Mouse (Mus musculus) midbrain, embryonic 13.5 days (tissue): Measurements from ENCODE around the gene Zfyve26. TPM values are rescaled to one million over a fixed set of nuclear protein-coding genes. Genes with fewer than 3 reads are reported as not detected.
"Not testable (repeated sequence)": the region's sequence is repeated elsewhere in the genome, so short reads cannot be mapped to it uniquely, and the experiment has no call there.

Source experiments
- ATAC-seq: fragments of 200-750 bp; cut with Nextera tagmentation; 2 replicates; pipeline ENCODE4 v1.8.0; 2017; ENCODE audit warnings: mild to moderate bottlenecking, moderate TSS enrichment, moderate library complexity
- H3K27ac ChIP-seq: fragments of 300-500 bp; sonication (generic); 2 replicates; pipeline ENCODE4 v1.5.1; 2015; ENCODE audit warnings: inconsistent platforms, mild to moderate bottlenecking, moderate library complexity
- H3K27me3 ChIP-seq: fragments of 300-500 bp; sonication (generic); 2 replicates; pipeline ENCODE4 v1.6.1; 2015; ENCODE audit warnings: mild to moderate bottlenecking, inconsistent platforms
- H3K36me3 ChIP-seq: fragments of 300-500 bp; sonication (generic); 2 replicates; pipeline ENCODE4 v1.6.1; 2015; ENCODE audit warnings: mild to moderate bottlenecking, inconsistent platforms
- H3K4me1 ChIP-seq: fragments of 300-500 bp; sonication (generic); replicated peaks from 2 replicates; pipeline ENCODE4 v1.6.1; 2015; ENCODE audit warnings: inconsistent platforms
- H3K4me2 ChIP-seq: fragments of 300-500 bp; sonication (generic); replicated peaks from 2 replicates; pipeline ENCODE4 v1.6.1; 2015; ENCODE audit warnings: moderate library complexity, mild to moderate bottlenecking, inconsistent platforms
- H3K4me3 ChIP-seq: fragments of 300-500 bp; sonication (generic); replicated peaks from 2 replicates; pipeline ENCODE4 v1.5.1; 2015; ENCODE audit warnings: mild to moderate bottlenecking, inconsistent platforms
- H3K9ac ChIP-seq: fragments of 300-500 bp; sonication (generic); replicated peaks from 2 replicates; pipeline ENCODE4 v1.6.1; 2015; ENCODE audit warnings: mild to moderate bottlenecking, inconsistent platforms
- H3K9me3 ChIP-seq: fragments of 300-500 bp; sonication (generic); 2 replicates; pipeline ENCODE4 v1.6.1; 2016; ENCODE audit warnings: mild to moderate bottlenecking, inconsistent platforms
- WGBS: fragments of 180-500 bp; shearing (Covaris S2); methylation state at CpG from one replicate; pipeline ENCODE4 v1.1.7; 2015; 5-methylcytosine and 5-hydroxymethylcytosine counted together
- polyA plus RNA-seq: library from polyadenylated mRNA; unstranded; fragments of >200 nt; fragmentation: Nextera tagmentation; extraction: Ambion mirVana; gene quantifications from 2 replicates; pipeline ENCODE4 v1.2.1, GENCODE M21; 2015

Zfyve26 gene
- polyA plus RNA-seq, 1 experiment from 2014 or later: 13.0 TPM

DNA sequence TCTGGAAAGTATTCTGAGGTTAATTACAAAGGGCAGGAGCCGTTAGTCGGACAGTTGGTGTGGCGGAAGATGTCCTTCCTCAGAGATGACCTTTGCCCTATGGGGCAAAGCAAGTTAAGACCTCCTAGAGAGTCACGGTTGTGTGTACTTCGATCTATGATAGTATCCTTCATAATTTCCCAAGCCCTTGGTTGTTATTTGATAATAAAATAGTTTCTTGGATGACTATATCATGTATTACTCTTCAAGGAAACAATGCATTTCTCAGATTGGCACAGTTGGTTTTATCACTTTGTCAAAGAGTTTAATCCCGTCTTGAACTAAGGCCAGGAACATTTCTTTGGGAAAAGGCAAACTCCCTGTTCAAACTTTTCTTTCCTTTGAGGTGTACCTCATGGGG is 103.9 kb downstream of the Zfyve26 start, which contains the start of gene Rdh11:
TSS of gene Rdh11 (minus strand) at position 101 of the 400 bp plus-strand sequence.
- 68% methylated on average over 6 of the region's 6 CpGs for WGBS
- H3K9ac ChIP-seq: peak within 1 kb of the TSS; percentile 70

DNA sequence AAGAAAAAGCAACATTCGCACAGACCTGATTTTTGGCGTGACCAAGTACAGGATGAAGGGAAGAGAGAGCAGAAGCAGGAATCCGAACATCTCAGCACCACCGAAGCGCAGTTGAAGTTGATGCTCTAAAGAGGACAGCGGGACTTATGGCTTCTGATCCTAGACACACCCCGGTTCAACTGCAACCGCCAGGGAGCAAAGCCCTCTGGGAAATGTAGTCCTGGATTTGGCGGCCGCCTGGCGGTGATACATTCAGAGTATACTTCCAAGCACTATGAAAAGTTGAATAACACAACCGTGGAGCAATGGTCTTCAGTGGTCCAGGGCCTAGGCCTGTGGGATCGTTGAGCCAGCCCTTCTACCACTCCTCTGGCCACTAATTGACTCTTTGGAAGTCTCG is 104.4 kb downstream of the Zfyve26 start:
- Histone ChIP-seq H3K36me3 (peaks cover 18% of the 10 kb centered on the region), H3K9ac (peak overlapping the region; percentile 70), H3K27ac (peak overlapping the region; percentile 63), H3K4me1 (peaks cover 18% of the 10 kb centered on the region), H3K4me2 (peak overlapping the region; percentile 87), H3K4me3 (peak overlapping the region; percentile 75), H3K27me3 (no peaks in the 10 kb centered on the region), H3K9me3 (no peaks in the 10 kb centered on the region)
- WGBS: 6% methylated on average over 14 of the region's 14 CpGs
- ATAC-seq: peak; percentile 91

More for the DNA sequence above, 103.9 kb downstream of the Zfyve26 start, which contains the start of gene Rdh11:
- Histone ChIP-seq H3K4me1 (peaks cover 18% of the 10 kb centered on the region), H3K36me3 (peaks cover 13% of the 10 kb centered on the region), H3K27ac (peak within 1 kb of the TSS; percentile 63), H3K4me3 (peak within 1 kb of the TSS; percentile 75), H3K4me2 (peak within 1 kb of the TSS; percentile 87), H3K9me3 (no peaks in the 10 kb centered on the region), H3K27me3 (no peaks in the 10 kb centered on the region)
- no peak for ATAC-seq

DNA sequence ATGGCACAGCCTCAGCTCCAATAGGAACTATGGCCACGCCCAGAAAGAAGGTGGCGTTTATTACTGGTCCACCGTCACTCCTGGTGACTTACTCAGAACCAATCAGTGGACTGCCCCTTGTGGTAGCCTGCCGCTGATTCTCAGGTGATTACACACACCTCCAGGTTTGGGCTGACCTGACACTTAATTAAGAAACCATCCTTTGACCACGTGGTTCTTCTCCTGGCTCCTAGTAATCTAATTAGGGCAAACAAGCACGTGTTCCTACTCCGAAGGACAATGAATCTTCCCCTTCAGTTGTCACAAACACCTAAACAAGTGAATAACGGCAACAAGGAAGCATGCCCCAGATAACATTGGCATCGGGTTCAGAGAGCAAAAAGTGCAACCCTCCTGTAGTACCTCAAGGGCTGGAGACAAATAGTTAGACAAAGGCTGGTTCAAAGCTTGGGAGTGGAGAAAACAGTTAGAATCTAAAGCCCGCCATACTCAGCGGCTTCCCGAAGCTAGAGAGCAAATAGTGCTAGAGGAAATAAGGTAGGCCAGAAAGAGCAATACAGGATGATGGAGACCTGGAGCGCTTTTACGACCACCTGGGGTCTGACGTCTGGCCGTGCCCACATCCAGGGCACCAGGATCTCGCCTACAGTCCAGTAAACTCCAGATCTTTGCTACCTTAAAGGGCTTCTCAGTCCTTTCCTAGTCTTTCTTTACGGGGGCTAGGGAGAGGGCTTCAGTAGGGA is 105.0 kb downstream of the Zfyve26 start:
- Histone ChIP-seq H3K36me3 (peaks cover 24% of the 10 kb centered on the region), H3K4me1 (peaks cover 18% of the 10 kb centered on the region), H3K9ac (peak overlapping the region; percentile 70), H3K27me3 (no peaks in the 10 kb centered on the region), H3K4me2 (peak overlapping the region; percentile 87), H3K9me3 (no peaks in the 10 kb centered on the region), H3K27ac (peak overlapping the region; percentile 63), H3K4me3 (peak overlapping the region; percentile 75)
- ATAC-seq: peak; percentile 95
- WGBS: under 1% methylated on average over 18 of the region's 18 CpGs

DNA sequence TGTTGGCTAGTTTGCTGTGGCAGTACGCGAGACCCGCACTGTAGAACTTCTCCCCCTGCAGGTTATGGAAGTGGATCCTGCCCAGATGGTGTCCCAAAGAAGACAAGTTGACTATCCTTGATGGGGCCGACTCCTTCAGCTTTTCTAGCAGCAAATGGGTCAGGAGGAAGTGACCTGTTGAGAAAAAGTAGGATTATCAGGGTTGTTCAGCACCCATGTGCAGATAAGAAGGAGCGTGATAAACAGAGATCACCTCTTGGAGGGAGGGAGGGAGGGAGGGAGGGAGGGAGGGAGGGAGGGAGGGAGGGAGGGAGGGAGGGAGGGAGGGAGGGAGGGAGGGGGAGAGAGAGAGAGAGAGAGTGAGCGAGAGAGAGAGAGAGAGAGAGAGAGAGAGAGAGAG is 110.9 kb downstream of the Zfyve26 start:
- H3K4me2 ChIP-seq, H3K4me3 ChIP-seq, H3K9me3 ChIP-seq, H3K27me3 ChIP-seq, ATAC-seq, H3K27ac ChIP-seq, H3K9ac ChIP-seq, H3K4me1 ChIP-seq: not testable (repeated sequence)
- 97% methylated on average over 5 of the region's 6 CpGs for WGBS
- peaks cover 77% of the 10 kb centered on the region for H3K36me3 ChIP-seq

Other genes with a start within 250 kb of the Zfyve26 start
- gene Pigh, start 206.7 kb downstream of the Zfyve26 start, polyA plus RNA-seq: 25.3 and 26.4 TPM in 2 replicates
- 22.9 and 23.3 TPM in 2 replicates for gene Arg2, start 165.5 kb downstream of the Zfyve26 start, polyA plus RNA-seq
- 174 and 183 TPM in 2 replicates for gene Vti1b, start 123.6 kb downstream of the Zfyve26 start, polyA plus RNA-seq
- 26.1 and 27.9 TPM in 2 replicates for gene Rdh11, start 104.0 kb downstream of the Zfyve26 start, polyA plus RNA-seq
- 0.67 and 1.1 TPM in 2 replicates for gene Rdh12, start 87.4 kb downstream of the Zfyve26 start, polyA plus RNA-seq
- 3.2 and 3.3 TPM in 2 replicates for gene Rad51b, start 978 bp upstream of the Zfyve26 start, polyA plus RNA-seq